Mouse (Mus musculus) spleen, postnatal 36 days (tissue): ENCODE measurements at regions not wholly inside any gene's neighbourhood (a gene's known extent, or its start where the extent isn't known, plus 50 kb on each side); places are given as distances from the start of the nearest gene placed in this dataset.

Experiments used
- DNase-seq, 2 experiments: peaks; one replicate each; pipeline ENCODE4 v3.0.0; 2022; ENCODE audit warnings: low spot score in 2 of 2, mixed read lengths in 1 of 2

- DNase-seq = no peak
Measured at GRCm38 (mm10) chr8:10869866-10870265, 138.4 kb downstream of the Irs2 start.

- DNase-seq = no peak
Measured at GRCm38 (mm10) chr8:10866696-10867395, 141.4 kb downstream of the Irs2 start.

- DNase-seq = peak; percentile 27 to 38
Measured at GRCm38 (mm10) chr8:10865941-10866513, 142.2 kb downstream of the Irs2 start.

DNA sequence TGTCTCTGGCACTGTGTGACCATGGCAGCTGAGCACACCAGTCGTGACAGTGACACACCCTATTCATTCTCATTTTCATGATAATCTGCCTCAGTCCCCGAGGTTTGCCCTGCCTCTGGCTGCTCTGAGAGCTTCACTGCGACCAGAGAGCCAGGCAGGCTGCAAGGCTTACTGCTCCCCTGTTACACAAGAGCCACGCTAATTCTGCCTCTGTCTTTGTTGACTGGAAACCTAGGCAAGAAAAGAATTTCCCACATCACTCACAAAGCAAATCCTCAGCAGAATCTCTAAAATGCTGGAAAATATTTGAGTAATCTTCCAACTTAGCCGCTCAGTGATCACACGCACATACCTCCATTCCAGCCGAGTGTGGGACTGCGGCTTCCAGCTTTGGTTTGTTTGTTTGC, 142.8 kb downstream of the Irs2 start:
- no peak for DNase-seq

- DNase-seq = no peak
Measured at GRCm38 (mm10) chr8:10862442-10862841, 145.8 kb downstream of the Irs2 start.

DNA sequence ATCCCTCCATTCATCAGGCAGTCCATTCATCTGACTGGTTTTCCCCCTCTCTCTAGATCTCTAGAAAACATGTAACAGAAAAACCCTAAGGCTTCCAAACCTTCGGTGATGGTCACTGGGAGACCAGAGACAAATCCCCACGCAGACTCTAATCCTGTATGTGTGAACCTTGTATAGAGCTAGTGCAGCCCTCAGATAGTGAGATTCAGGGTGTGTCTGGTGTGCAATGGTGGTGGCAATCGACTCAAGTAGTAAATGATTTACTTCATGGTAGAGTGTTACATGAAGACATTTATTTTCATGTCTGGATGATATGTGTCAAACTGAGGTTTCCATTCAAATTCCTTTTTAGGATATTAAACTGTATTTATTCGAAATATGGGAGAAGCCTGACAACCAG, 147.4 kb downstream of the Irs2 start:
- no peak for DNase-seq

GRCm38 (mm10) chr8:10857874-10858273, 150.4 kb downstream of the Irs2 start:
- peak; percentile 37 to 61 for DNase-seq

DNA sequence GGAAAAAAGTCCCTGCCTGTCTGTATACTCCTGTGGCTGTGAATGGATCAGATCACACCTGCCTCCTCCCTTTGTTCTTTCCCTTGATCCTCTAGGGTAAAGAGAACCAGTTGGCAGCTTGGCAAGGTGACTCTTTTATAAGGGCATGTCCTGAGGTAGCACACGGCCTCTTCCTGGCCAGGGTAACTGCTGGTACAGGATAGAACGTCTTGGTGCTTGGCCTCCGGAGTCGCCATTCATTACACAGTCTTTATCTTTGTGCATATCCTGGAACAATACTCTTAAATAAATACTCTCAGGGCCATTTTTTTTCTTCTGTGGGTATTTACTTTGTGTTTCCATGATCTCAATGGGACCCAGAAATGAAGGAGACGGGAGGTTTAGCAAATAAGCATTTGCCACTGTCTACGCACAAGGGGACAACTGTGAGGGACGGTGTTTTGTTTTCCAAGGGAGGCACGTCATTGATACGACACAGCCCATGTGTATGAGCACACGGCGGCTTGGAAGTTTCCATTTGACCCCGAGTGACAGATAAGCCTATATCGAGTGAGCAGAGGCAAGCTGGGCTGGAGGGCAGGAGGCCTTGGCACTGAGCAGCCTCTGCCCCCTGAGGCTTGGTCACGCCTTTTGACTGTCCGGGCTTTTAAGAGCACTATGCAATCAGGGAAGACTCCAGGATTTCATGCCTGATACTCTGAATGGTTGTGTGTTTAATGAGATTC, 151.1 kb downstream of the Irs2 start:
- no peak for DNase-seq

- no peak for DNase-seq
Measured at GRCm38 (mm10) chr8:10855696-10856095, 152.6 kb downstream of the Irs2 start.

- DNase-seq = no peak
Measured at GRCm38 (mm10) chr8:10855131-10855530, 153.1 kb downstream of the Irs2 start.

DNA sequence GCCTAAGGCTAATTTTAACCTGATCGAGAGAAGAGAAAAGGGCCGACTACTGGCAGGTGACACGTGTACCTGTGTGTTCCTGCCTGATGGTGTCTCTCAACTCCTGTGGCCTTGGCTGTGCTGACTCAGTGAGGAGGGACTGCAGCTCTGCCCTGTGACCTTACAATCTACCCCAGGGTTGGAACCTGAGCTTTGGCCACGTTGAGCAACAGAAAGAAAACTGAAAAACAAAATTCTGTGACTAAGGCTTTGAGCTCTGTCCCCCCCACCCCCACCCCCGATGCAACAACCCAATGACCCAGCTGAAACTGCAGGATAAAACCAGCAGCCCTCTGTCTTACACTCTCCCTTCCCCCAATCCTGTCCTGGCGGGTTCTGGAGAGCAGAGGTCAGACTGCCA, 153.7 kb downstream of the Irs2 start:
- no peak for DNase-seq

DNA sequence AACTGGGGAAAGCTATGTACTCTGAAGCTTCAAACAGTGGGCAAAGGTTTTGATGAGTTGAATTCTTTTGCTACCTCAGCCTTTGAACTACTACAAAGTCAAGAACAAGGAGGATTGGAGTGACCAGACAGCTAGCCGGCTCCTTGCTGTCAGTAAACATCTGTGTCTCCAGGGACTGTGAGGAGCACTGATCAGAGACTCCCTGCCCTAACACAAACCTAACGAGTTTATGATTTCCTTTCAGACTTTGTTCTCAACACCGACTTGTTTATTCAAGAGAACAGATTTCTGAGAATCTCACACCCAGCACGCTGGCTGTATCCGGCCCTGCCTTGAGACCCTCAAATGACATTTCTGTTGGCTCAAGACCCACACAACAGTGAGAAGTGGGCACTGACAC, 154.4 kb downstream of the Irs2 start:
- no peak for DNase-seq

DNA sequence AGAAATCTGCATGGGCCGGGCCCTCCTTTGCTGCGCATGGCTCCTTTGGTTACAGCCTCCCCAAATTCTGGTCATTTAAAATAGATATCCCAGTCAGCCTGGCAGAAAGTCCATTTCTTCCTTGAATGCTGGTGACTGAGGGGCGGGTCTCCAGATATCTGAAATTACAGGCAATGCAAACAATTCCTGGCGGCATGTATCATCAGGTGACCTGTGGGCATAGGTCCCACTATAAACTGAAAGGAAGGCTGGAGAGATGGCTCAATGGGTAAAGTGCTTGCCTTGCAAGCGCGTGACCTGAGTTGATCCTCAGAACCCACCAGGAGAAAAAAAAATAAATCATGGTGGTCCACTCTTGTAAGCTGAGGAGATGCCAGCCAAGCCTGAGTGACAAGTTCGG, 158.3 kb downstream of the Irs2 start:
- no peak for DNase-seq

DNA sequence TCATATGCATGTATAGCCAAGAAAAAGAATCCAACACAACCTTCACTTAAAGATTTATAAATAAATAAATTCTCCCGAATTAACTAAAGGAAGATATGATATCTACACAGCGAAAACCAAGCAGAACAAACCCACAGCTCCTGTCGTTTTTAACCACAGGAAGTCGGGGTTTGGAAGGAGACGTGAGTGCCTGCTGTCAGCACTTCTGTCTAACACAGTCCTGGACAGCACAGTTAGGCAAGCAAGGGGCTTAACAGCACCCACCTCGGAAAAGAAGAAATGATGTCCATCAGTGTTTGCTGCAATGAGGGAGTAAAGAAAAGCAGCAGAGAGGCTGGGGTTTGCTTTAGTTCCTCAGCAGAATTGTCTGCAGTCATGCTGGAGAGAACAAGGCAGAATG, 162.7 kb downstream of the Irs2 start:
- no peak for DNase-seq

DNA sequence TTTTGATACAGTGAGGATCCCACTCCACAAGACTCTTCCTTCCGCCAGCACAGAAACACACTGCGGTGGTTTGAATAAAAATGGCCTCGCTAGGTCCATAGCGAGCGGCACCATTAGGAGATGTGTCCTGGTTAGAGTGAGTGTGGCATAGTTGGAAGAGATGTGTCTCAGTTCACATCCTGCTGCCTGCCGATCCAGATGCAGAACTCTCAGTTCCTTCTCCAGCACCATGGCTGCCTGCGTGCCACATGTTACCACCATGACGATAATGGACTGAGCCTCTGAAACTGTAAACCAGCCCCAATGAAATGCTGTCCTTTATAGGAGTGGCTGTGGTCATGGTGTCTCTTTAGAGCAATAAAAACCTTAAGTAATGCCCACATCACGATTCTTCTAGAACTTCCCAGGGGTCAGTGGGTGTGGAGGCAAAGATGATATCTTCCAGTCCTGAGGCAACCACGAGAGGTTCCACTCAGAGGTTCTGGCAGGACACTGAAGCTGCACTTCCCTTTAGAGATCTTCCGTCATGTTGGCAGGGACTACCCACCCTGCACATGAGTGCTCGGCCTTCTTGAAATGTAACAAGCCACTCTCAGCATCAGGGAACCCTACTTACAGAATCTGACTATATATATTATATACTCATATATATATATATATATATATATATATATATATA, 167.3 kb downstream of the Irs2 start:
- no peak for DNase-seq

GRCm38 (mm10) chr8:10840044-10840443, 168.2 kb downstream of the Irs2 start:
- no peak for DNase-seq

DNA sequence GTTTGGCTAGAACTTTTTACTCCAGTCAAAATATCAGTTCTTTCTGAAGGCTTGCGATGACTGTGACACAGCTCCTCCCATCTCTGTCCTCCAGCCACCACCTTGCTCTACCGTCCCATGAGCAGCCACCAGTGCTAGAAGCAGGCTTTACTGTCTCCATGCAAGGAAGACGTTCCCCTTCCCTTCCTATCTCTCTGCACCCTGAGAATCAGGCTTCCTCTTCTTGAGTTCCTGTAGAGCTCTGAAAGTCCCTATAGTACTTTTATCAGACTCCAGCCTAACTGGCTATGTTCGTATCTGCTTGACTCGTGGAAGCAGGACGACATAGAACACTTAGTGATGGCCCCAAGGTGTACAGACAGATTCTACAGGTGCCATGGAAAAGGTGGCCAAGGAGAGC, 173.2 kb downstream of the Irs2 start:
- DNase-seq = no peak

- DNase-seq = peak; percentile 53 to 60
Measured at GRCm38 (mm10) chr8:10831864-10832263, 176.4 kb downstream of the Irs2 start.

DNA sequence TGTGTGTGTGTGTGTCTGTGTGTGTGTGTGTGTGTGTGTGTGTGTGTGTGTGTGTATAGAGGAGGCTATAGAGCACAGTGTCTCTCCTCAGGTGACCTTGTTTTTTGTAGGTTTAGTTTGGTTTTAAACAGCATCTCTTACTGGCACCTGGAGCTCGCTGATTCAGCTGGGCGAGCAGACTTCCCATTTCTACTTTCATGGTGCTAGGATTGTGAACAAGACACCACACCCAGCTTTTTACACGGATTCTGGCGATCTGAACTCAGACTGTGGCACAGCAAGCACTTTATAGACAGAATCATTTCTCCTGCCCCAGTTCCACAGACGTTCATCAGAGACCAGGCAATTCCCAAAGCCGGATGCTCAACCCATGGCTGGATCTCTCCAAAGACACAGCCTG, 177.0 kb downstream of the Irs2 start:
- peak; percentile 74 to 75 for DNase-seq

- DNase-seq = peak; percentile 78 to 81
Measured at GRCm38 (mm10) chr8:10830835-10831234, 177.4 kb downstream of the Irs2 start.

GRCm38 (mm10) chr8:10828580-10828979, 179.7 kb downstream of the Irs2 start:
- DNase-seq = no peak

- peak; percentile 56 to 58 for DNase-seq
Measured at GRCm38 (mm10) chr8:10827560-10827959, 180.7 kb downstream of the Irs2 start.
